Mouse (Mus musculus) CH12F3 (cell line): ENCODE measurements around the gene Cep57.

Experiments used
- in situ Hi-C: fragments of 300-500 bp; cut with MboI; formaldehyde crosslinking; loops from 2 replicates; pipeline ENCODE4 v1.14.3; 2020; ENCODE audit warnings: low sequenced_read_pairs

The Cep57 gene

DNA sequence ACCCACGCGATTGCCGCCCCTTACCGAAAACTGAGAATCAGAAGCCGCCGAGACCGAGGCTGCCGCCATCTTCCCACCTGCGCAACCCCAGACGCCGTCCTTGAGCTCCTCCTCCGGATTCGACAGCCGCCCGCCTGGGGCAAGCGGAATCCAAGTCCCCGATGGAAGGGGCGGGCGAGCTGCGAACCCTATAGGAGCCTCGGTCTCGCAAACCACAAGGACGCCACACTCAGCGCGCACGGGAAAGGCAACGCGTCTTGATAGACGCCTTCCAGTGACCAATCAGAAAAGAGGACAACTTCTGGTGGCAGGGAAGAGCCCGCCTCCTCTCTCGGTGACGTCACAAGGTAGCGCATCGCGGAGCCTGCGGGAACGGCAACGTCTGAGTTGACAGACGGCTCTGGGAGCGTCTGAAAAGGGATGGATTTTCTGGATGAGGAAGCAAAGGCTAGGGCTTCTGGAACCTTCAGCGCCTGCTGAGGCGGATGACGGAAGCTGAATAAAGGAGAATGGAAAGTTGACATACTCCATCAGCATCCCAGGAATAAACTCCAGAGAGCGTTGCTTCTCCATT is at the start of gene Cep57:
Gene Cep57 (minus strand): TSS at position 276 of the 574 bp plus-strand sequence.
- in situ Hi-C loops, result no loop called here

DNA sequence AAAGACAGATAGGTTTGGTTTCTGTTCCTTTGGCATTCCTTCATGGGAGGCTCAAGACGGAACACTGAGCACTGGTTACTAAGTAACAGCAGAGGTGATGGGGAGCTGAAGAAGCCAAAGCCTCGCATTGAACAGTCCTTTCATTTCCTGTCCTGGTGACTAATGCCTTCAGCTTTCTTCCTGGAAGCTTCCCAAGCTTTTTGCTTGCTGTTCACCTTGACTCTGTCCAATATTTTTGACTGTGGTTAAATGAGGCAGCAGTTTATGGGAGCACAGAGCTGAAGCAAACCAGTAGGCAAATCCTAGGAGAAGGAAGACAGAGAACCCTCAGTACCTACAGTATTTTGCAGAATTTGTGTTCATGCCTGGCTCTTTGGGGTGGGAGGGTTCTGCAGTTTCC is 48.4 kb upstream of the Cep57 start:
- in situ Hi-C loops, result no loop called here

DNA sequence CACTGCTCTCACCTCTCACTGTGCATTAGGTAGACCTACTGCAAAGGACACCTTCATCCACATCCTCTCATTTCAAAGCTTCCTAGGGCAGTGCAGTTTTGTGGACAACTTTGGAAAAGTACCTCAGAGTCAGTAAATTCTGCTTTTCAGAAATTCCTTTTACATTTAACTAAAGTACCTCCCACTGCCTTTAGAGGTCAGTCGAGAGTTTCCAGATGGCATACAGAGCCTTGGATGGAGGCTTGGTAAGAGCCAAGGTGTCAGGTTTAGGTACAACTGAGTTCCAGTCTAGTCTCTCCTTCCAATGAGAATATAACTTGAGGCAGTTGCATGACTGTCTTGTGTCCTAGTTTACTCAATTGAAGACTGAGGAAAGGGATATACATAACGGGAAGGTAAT is 47.5 kb upstream of the Cep57 start:
- in situ Hi-C loops, result no loop called here

DNA sequence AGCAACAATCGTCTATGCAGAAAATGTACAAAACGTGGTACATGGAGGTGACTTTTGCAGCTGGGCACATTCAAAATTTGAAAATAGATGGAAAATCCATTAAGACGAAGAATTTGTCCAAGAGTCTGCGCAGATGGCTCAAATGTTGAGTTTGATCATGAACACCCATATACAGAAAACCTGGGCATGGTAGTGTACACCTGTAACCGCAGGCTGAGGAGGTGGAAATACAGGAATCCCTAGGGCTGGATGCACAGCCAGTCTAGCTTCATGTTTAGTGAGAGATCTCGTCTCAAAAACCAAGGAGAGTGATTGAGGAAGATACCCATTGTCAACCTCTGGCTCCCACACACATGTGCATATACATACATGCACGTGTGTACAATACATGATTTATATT is 44.7 kb upstream of the Cep57 start:
- in situ Hi-C loops, result no loop called here

DNA sequence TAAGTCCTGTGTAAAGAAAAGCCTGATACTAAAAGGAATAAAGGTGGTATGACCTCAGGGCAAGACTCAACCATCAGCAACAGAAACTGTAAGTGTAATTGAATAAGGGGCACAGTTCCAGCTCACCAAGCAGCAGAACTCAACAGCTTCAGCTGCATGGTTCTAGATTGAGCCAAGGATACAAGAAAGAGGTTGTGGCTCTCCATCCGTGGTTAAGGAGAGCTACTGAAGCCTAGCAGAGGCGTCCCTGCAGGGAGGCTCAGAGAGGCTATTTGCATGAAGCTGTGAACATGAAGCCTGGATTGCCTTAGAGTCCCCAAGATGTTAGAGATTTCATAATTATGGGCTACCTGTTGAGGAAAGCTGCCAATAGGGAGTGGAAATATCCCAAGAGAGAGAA is 40.7 kb upstream of the Cep57 start:
- in situ Hi-C loops, result no loop called here

DNA sequence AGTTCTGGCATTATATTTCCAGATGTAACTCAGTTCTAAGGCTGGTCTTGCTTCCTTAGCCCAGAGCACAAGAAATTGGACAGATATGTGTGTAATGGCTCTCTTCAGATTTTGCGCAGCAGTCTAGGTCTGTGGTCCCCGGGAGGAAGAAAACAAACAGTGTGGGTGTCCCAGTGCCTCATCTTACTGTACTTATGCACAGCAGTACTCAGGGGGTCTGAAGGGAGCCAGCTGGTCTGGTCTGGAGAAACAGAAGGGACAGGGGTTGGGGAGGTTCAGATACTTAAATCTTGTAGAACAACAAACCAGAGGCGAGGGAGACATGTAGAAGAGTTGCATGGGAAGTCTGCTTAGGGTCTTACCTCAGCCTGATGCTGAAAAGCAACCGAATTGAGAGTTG is 29.9 kb upstream of the Cep57 start:
- in situ Hi-C loops, result no loop called here

DNA sequence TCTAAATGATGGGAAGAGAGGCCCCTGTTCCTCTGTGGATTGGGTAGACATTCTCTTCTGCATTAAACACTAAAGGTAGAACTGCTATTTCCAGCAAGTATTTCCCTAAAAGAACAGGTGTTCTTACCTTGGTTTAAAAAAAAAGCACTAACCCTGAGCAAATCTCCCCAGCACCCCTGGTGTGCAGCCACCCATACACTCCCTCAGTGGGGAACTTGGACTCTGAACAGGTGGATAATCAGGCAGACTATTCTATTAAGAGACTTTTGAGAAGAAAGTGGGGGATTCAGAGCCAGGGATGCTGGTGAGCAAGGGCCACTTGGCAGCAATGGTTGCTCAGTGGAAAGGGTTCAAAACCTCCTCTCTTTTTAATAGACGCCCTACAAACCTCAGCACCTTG is 29.3 kb upstream of the Cep57 start:
- in situ Hi-C loops, result no loop called here

DNA sequence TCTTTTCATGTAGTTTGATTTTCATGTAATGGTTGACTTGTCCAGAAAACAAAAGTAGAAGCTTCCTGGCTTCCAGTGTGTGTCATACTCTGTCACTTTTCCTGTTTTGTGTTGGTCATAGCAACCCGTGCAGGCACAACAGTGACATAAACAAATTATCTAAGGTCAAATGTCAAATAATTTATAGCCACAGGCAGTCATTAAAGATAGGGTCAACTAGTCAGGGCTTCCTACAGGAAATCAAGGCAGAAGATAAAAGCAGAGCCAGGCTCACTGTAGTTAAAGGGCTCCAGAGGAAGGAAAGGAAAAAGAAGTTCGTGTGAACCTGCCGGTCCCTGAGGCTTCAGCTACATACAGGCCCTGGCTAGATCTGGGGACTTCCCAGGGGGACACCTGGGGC is 27.0 kb upstream of the Cep57 start:
- in situ Hi-C loops, result no loop called here

DNA sequence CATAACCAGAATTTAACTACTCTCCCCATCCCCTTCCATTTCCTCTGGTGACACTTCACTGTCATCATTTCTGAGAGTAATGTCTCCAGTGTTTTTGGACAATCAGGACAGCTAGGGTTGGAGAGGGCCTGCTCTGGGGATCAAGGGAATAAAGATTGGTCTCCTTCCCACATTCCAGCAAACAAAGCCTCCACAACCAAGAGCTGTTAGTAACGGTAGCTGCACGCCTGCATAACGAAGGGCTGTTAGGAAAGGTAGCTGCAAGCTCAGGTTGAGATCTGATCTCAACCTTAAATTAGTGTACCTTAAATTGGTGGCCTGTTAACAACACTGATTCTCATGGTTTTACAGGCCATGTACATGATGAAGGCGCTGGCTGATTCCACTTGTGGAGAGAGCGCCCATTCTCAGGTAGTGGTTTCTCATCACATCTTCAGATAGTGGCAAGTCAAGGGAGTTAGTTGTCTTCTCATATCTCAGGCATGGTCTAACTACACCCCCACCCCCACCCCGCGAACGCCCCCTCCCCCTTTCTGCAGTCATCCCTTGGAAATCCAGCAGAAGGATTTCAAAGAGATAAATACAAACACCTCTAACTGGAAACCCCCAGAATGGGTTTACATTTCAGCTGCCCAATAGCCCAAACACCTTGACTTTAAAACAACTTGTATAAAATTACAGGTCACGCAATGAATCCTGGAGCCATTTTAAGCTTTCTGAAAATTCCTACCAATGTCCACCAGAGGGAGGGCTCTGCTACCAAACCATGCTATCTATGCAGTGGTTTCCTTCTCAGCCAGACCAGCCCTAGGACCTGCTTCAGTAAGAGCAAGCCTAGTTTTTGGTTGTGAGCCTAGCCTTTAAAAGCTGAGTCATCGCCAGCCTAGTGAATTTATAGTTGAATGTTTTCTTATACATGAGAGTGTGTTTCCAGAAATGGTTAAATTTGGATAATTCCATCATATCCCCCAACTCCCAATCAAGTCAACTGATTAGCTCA is 21.9 kb upstream of the Cep57 start:
- in situ Hi-C loops, result no loop called here

DNA sequence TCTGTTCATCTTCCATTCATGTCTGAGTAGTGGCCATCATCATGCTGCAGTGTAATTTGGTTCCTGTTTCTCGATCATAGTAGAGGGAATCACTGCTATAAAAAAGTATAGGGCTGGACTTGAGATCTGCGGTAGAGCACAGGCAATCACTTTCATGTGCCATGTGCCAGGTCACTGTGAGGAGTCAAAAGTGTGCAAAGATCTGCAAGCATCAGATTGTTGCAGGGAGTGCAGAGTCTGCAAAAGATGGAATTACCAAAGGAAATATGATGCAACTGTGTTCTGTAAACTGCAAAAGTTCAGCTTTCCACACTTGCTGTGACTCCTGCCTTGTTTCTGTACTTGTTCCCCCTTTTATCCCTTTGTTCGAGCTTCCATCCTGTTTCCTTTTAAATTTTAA is 20.7 kb upstream of the Cep57 start:
- in situ Hi-C loops, result no loop called here

DNA sequence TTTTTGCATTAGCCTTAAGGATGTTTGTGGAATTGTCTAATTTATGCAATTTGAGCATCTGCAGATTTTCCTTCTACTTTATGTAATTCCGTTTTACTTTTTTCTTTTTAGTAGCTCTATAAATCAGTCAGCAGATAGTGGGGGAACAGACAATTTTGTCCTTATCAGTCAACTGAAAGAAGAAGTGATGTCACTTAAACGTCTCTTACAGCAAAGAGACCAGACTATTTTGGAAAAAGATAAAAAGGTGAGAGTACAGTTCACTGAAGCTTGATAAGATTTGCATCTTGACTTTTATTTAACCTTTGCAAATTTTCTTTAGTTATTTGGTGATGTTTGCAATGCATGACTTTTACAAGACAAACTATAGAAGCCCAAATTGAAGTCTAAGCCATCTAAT is 9.8 kb upstream of the Cep57 start:
- in situ Hi-C loops, result no loop called here

DNA sequence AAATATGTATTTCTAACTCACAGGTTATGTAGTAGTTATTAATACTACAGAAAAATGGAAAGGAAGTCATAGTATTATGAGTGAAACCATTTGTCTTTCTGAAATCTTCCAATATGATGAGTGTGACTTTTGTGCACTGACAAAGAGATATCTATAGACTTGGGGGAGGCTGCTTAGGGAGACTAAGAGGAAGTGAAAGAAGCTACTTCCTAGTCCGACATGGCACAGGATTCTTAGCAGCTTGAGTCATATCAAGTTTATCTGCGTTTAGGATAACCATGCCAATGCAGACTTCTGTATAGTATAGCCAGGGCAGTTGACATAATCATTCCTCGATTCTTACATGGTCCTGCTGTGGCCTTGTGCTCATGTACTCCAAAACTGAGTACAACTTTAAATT is 8.3 kb upstream of the Cep57 start:
- in situ Hi-C loops, result no loop called here

DNA sequence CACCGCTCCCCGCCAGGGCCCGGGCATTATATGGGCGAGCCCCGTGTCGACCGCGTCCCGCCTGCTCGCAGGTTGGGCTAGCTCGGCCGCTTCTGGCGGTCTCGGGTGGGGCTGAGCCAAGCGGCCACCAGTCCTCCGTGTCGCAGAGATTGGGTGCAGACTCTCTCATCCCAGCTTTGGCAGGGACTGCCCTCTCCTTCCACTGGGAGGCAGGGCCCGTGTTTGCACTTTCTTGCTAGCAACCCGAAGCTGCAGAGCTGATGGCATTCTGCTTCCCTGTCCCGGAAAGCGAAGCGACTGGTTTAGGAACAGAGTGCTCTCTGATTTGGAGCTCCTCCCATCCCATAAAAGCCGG is 1.2 kb upstream of the Cep57 start:
- in situ Hi-C loops, result no loop called here

DNA sequence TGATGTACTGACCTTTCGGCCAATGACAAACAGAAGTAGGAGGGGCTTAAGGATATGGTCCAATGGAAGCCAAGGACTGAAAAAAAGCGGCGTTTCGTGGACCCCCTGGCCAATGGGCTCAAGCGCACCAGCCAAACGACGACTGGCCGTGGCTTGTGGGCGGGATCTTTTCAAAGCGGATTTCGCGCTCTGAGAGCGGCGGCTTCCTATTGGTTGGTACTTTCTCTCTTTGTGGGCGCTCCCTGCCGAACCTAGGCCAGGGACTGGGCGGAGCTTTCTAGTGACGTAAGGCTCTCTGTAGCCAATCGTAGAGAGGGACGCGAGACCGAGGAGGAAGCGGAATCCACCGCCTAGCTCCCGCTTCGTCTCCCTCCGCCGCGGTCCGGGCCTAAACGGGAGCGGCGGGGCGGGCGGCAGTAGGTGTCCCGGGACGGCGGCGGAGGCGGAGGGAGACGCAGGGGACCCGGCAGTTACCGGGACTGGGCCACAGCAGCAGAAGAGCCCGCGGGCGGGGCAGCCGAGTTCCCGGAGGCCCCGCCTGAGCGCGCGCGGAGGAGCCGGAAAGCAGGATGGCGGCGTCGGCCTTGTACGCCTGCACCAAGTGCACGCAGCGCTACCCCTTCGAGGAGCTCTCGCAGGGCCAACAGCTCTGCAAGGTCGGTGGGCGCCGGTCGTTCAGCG is 639 bp upstream of the Cep57 start, which contains the start of gene Fam76b:
Gene Fam76b (plus strand): TSS at position 311 of the 681 bp plus-strand sequence.
- in situ Hi-C loops, result no loop called here

DNA sequence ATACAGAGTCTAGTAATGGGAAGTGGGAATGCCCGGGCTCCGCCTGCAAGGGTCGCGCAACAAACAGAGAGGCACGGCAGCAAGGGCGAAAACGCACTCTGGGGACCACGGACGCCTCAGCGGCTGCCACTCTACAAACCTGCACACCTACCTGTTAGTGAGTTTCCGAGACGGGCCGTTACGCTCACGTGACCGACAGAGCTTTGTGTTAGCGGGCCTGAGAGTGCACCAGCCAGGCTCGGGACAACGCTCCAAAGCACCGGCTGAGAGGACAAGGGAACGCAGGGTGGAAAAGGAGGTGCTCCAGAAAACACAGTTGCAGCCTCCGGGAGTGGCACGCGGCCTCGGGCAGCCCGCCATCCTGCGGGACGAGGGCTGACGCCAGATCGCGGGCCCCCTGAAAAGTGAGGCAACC is 509 bp downstream of the Cep57 start:
- in situ Hi-C loops, result no loop called here

DNA sequence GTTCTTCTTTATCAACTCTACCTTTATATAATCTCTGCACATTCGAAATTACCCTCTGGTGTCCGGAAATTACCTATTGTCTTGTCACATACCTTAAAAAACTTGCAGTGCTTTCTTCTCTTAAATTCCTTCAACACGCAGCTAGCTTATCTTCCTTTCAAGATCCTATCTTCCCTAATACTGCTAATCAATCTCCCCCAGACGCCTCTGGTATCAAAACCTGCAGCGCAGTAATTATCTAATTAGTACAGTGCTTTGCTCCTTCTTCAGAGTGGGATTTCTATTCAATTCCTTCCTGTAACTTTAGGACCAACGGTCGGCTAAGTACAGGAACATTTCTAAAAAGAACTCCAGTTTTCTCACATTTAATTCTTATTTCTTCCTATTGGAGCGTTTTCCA is 1.0 kb downstream of the Cep57 start:
- in situ Hi-C loops, result no loop called here

DNA sequence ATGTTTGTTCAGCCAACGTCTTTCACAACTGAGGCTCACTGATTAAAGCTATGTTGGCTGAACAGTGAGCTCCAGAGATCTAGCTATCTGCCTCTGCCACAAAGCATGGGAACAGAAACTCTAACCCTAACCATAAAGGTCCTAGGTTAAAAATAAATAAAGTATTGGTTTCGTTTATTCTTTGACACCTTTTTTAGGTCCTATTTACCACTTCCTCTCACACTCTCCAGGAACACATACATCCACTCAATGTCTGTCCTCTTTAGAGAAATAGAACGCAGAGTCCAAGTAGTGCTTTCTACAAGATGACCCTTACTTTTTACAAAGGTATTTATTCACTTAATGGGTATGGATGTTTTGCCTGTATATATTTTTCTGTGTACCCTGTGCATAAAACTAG is 6.1 kb downstream of the Cep57 start:
- in situ Hi-C loops, result no loop called here

DNA sequence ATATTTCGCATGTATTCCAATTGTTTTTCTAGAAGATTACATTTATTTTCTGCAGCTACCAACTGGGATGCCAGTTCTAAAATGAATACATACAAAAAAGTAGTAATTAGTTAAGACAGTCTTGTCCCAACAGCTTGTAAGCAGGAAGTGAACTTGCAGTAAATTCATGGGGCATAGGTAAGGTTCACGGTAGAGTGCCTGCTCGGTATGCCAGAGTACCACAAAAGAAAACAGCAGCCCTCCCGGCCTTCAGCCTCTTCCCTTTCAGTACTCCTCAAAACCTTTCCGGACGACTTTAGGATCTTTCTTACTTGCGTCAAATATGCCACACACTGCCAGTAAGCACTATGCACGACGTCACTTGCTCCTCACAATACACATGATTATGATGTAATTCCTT is 8.5 kb downstream of the Cep57 start:
- in situ Hi-C loops, result no loop called here

DNA sequence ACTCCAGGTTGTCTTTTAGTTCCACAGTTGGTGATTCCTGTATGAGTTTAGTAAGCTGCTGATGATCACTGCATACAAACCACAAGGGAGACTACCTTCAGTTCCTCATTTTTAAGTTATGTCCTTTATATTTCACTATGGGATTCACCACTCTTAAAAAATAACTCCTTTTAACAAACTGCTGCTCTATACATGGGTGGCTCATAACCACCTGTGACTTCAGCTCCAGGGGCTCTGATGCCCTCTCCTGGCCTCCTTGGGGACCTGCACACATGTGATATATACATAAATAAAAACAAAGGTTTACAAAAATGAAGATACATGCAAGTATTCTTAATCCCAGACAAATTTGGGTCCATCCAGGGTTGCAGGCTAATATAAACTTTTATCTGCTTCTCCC is 17.0 kb downstream of the Cep57 start:
- in situ Hi-C loops, result no loop called here

DNA sequence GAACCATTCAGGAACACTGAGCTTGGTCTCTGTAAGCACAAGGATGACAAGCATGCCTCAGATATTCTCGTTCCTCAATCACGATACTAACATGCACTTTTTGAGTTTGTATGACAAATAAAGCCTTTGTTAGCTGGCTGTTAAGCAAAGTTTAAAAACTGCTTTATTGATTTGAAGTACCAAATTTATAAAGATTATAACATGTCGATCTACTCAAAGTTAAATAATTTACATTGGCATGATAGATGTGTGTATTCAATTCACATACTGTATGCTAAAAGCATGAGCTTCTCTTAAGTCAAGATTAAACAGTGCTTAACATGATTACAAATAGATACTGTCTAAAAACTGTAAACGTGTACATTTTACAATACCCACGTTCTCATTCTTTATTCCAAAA is 19.2 kb downstream of the Cep57 start:
- in situ Hi-C loops, result no loop called here

DNA sequence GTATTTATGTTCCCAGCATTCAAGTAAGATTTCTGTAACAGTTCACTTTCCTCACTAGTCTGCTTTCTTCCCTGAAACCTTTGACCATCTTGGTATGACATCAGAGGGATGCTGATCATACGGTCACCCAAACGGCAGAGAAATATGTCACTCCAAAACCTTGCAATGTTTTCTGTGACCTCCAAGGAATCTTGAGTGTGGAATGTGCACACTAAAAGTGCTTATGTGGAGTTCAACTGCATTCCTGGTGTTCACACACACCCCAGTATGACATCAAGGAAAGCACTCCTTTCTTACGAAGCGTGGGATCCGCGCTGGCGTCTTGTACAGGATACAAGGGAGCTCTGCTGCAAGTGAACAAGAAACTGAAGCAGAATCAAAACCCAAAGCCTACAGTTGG is 20.1 kb downstream of the Cep57 start:
- in situ Hi-C loops, result no loop called here

DNA sequence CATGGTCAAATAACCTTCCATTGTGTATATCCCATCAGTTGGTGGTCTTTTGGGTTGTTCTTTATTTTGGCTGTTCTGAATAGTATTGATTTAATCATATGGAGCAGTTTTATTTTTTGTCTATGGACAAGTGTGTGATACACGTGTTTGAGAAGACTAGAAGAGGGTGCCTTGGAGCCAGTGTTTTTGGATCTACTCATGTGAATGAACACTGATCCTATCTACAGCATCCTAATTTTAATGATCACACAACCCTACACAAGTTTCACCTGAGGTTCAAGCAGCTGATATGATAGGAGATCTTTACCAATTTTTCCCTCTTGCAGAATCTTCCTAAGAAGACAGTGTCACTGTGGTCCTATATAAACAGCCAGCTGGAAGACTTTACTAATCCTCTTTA is 22.4 kb downstream of the Cep57 start:
- in situ Hi-C loops, result no loop called here
